Mouse (Mus musculus) kidney, adult 2 months (tissue): Measurements from ENCODE around the gene Lgals3bp.

ENCODE experiments used
- CTCF ChIP-seq: fragments of 200-500 bp; conservative IDR thresholded peaks from 2 replicates; pipeline ENCODE4 v1.5.1; 2011; ENCODE audit warnings: low read depth, mild to moderate bottlenecking, control low read depth, low read length, moderate library complexity, mixed read lengths; ENCODE audit not compliant: insufficient read depth, insufficient read length
- POLR2A ChIP-seq: fragments of 200-500 bp; IDR thresholded peaks from one replicate; pipeline ENCODE4 v1.6.1; 2011; ENCODE audit warnings: low read depth, low read length, control low read depth

GRCm38 (mm10) chr11:118407318-118407910 lies 5.5 kb upstream of the Lgals3bp start:
- no peak for TF ChIP-seq CTCF
- no peak for TF ChIP-seq POLR2A
